8 mouse cellular contexts compared by ENCODE assay signal in genomic region chr2:26387713-26388112, GRCm38 (mm10). TPM values are rescaled to one million over a fixed set of nuclear protein-coding genes. Genes with fewer than 3 reads are reported as not detected.
DNase-seq lines count a peak whose midpoint lies in the region; ATAC-seq and TF ChIP-seq lines count a peak whose summit lies in the region.

No protein-coding gene starts in this region.

- no peak overlapping the region for H3K27ac ChIP-seq in hindbrain, embryonic 15.5 days (replicated peaks)
- no peak overlapping the region for H3K27ac ChIP-seq in liver, embryonic 12.5 days

- ATAC-seq in erythroblast, adult 5-6 weeks (replicated peaks; ENCODE audit: low FRiP score, poor library complexity, severe bottlenecking) = no peak
- ATAC-seq in hindbrain, embryonic 15.5 days (ENCODE audit: low FRiP score, low read depth) = no peak
- ATAC-seq in liver, embryonic 12.5 days = no peak

- TF ChIP-seq CTCF in C2C12 (IDR thresholded peaks at IDR 0.05; ENCODE audit: control insufficient read depth, insufficient read depth, insufficient read length) = no peak

- peak overlapping the region; percentile 73 for H3K4me3 ChIP-seq in erythroblast, embryonic 14.5 days (replicated peaks)
- H3K4me3 ChIP-seq in C2C12 (ENCODE audit: insufficient read depth, poor library complexity, severe bottlenecking) = no peak overlapping the region
- peak overlapping the region; percentile 81 for H3K4me3 ChIP-seq in hindbrain, embryonic 15.5 days
- H3K4me3 ChIP-seq in liver, embryonic 12.5 days = peak overlapping the region; percentile 92

- peak overlapping the region; percentile 98 for H3K4me2 ChIP-seq in hindbrain, embryonic 15.5 days
- peak overlapping the region; percentile 86 for H3K4me2 ChIP-seq in liver, embryonic 12.5 days

- no peak overlapping the region for H3K9ac ChIP-seq in hindbrain, embryonic 15.5 days
- H3K9ac ChIP-seq in liver, embryonic 12.5 days = peak overlapping the region; percentile 86

- H3K27me3 ChIP-seq in erythroblast, embryonic 14.5 days (ENCODE audit: control insufficient read depth) = no peaks in the 10 kb centered on the region
- no peaks in the 10 kb centered on the region for H3K27me3 ChIP-seq in C2C12 (ENCODE audit: control insufficient read depth, insufficient read depth, insufficient read length)
- no peaks in the 10 kb centered on the region for H3K27me3 ChIP-seq in hindbrain, embryonic 15.5 days
- no peaks in the 10 kb centered on the region for H3K27me3 ChIP-seq in liver, embryonic 12.5 days (replicated peaks)

- H3K9me3 ChIP-seq in erythroblast, embryonic 14.5 days (ENCODE audit: control insufficient read depth, low read length) = no peaks in the 10 kb centered on the region
- no peaks in the 10 kb centered on the region for H3K9me3 ChIP-seq in hindbrain, embryonic 15.5 days
- no peaks in the 10 kb centered on the region for H3K9me3 ChIP-seq in liver, embryonic 12.5 days (replicated peaks)

- peak overlapping the region; percentile 8 for H3ac ChIP-seq in C2C12 (ENCODE audit: control insufficient read depth, insufficient read length, low read depth)

- H3K79me3 ChIP-seq in C2C12 (ENCODE audit: low read depth) = peaks cover 44% of the 10 kb centered on the region

- DNase-seq in spleen, postnatal 10 days (ENCODE audit: low spot score in 2 of 2) = no peak
- no peak for DNase-seq in urinary bladder, postnatal 25 days (ENCODE audit: low spot score)
- no peak for DNase-seq in cerebellum, adult 18-20 months

- H3K36me3 ChIP-seq in erythroblast, embryonic 14.5 days (ENCODE audit: control insufficient read depth) = peaks cover 78% of the 10 kb centered on the region
- H3K36me3 ChIP-seq in C2C12 (ENCODE audit: control insufficient read depth, insufficient read depth) = peaks cover 78% of the 10 kb centered on the region
- peaks cover 73% of the 10 kb centered on the region for H3K36me3 ChIP-seq in hindbrain, embryonic 15.5 days
- peaks cover 75% of the 10 kb centered on the region for H3K36me3 ChIP-seq in liver, embryonic 12.5 days

- WGBS in hindbrain, embryonic 15.5 days = 95% methylated on average over 3 of the region's 3 CpGs
- 82% methylated on average over 3 of the region's 3 CpGs for WGBS in liver, embryonic 12.5 days (ENCODE audit: insufficient replicate concordance)

- H3K4me1 ChIP-seq in erythroblast, embryonic 14.5 days (ENCODE audit: control insufficient read depth) = peaks cover 38% of the 10 kb centered on the region
- peaks cover 24% of the 10 kb centered on the region for H3K4me1 ChIP-seq in hindbrain, embryonic 15.5 days (replicated peaks)
- peaks cover 29% of the 10 kb centered on the region for H3K4me1 ChIP-seq in liver, embryonic 12.5 days

- peaks cover 66% of the 10 kb centered on the region for H3K79me2 ChIP-seq in C2C12 (ENCODE audit: control insufficient read depth, insufficient read depth)

TF ChIP-seq in C2C12, 6 proteins besides CTCF, POLR2A, EP300 and RAD21:
- TF ChIP-seq MAX (IDR thresholded peaks at IDR 0.05) (no peak), USF1 (IDR thresholded peaks at IDR 0.05; ENCODE audit: low read depth) (no peak), CEBPB (IDR thresholded peaks at IDR 0.05; ENCODE audit: low read depth) (no peak), MYOG (IDR thresholded peaks at IDR 0.05; ENCODE audit: control insufficient read depth, extremely low read depth, insufficient read length) (no peak), FOSL1 (IDR thresholded peaks at IDR 0.05; ENCODE audit: insufficient read depth, low read length, poor library complexity, severe bottlenecking) (no peak), MYOD1 (IDR thresholded peaks at IDR 0.05; ENCODE audit: control insufficient read depth, insufficient read length, low read depth) (no peak)

RNA-seq across cellular contexts. Expression of gene Entr1, which starts 1.4 kb away (rescaled TPM):
- 4.4 and 5.4 TPM in 2 replicates for polyA plus RNA-seq in erythroblast, embryonic 14.5 days (2012)
- 17.8 and 25.0 TPM in 2 replicates for total RNA-seq in erythroblast, adult 5-6 weeks (2015; ENCODE audit: low replicate concordance)
- 17.3 and 19.2 TPM in 2 replicates for total RNA-seq in erythroblast, adult 5-6 weeks (2017; ENCODE audit: low replicate concordance)
- polyA plus RNA-seq in C2C12 (2012; fragmentation: generic; extraction: Trizol) = 49.1 TPM
- 151 and 163 TPM in 2 replicates for polyA plus RNA-seq in hindbrain, embryonic 15.5 days (2015; fragmentation: Nextera tagmentation; extraction: Ambion mirVana)
- polyA plus RNA-seq in liver, embryonic 12.5 days (2016; fragmentation: Nextera tagmentation; extraction: Ambion mirVana) = 74.9 and 76.2 TPM in 2 replicates

RNA-seq across cellular contexts. Expression of gene Pmpca, which starts 1.4 kb away (rescaled TPM):
- polyA plus RNA-seq in erythroblast, embryonic 14.5 days (2012) = 12.5 and 18.3 TPM in 2 replicates
- 6.5 TPM in 2 replicates for total RNA-seq in erythroblast, adult 5-6 weeks (2015; ENCODE audit: low replicate concordance)
- 12.1 and 24.0 TPM in 2 replicates for total RNA-seq in erythroblast, adult 5-6 weeks (2017; ENCODE audit: low replicate concordance)
- polyA plus RNA-seq in C2C12 (2012; fragmentation: generic; extraction: Trizol) = 93.8 TPM
- 90.0 and 91.9 TPM in 2 replicates for polyA plus RNA-seq in hindbrain, embryonic 15.5 days (2015; fragmentation: Nextera tagmentation; extraction: Ambion mirVana)
- polyA plus RNA-seq in liver, embryonic 12.5 days (2016; fragmentation: Nextera tagmentation; extraction: Ambion mirVana) = 108 and 110 TPM in 2 replicates

RNA-seq across cellular contexts. Expression of gene Snapc4, which starts 7.3 kb away (rescaled TPM):
- 1.6 and 2.3 TPM in 2 replicates for polyA plus RNA-seq in erythroblast, embryonic 14.5 days (2012)
- total RNA-seq in erythroblast, adult 5-6 weeks (2015; ENCODE audit: low replicate concordance) = 2.9 and 12.3 TPM in 2 replicates
- 0.85 and 7.4 TPM in 2 replicates for total RNA-seq in erythroblast, adult 5-6 weeks (2017; ENCODE audit: low replicate concordance)
- 11.7 TPM for polyA plus RNA-seq in C2C12 (2012; fragmentation: generic; extraction: Trizol)
- polyA plus RNA-seq in hindbrain, embryonic 15.5 days (2015; fragmentation: Nextera tagmentation; extraction: Ambion mirVana) = 30.6 and 40.5 TPM in 2 replicates
- 20.6 and 24.7 TPM in 2 replicates for polyA plus RNA-seq in liver, embryonic 12.5 days (2016; fragmentation: Nextera tagmentation; extraction: Ambion mirVana)

RNA-seq across cellular contexts. Expression of gene Inpp5e, which starts 21.3 kb away (rescaled TPM):
- 0.75 and 0.98 TPM in 2 replicates for polyA plus RNA-seq in erythroblast, embryonic 14.5 days (2012)
- total RNA-seq in erythroblast, adult 5-6 weeks (2015; ENCODE audit: low replicate concordance) = 4.0 and 4.6 TPM in 2 replicates
- total RNA-seq in erythroblast, adult 5-6 weeks (2017; ENCODE audit: low replicate concordance) = 2.5 and 4.5 TPM in 2 replicates
- polyA plus RNA-seq in C2C12 (2012; fragmentation: generic; extraction: Trizol) = 8.3 TPM
- 25.9 and 26.1 TPM in 2 replicates for polyA plus RNA-seq in hindbrain, embryonic 15.5 days (2015; fragmentation: Nextera tagmentation; extraction: Ambion mirVana)
- polyA plus RNA-seq in liver, embryonic 12.5 days (2016; fragmentation: Nextera tagmentation; extraction: Ambion mirVana) = 10.1 and 12.3 TPM in 2 replicates

RNA-seq across cellular contexts. Expression of gene Card9, which starts 27.0 kb away (rescaled TPM):
- 0.20 and 0.22 TPM in 2 replicates for polyA plus RNA-seq in erythroblast, embryonic 14.5 days (2012)
- 5.9 and 11.9 TPM in 2 replicates for total RNA-seq in erythroblast, adult 5-6 weeks (2015; ENCODE audit: low replicate concordance)
- total RNA-seq in erythroblast, adult 5-6 weeks (2017; ENCODE audit: low replicate concordance) = 20.4 and 32.5 TPM in 2 replicates
- 0.20 TPM for polyA plus RNA-seq in C2C12 (2012; fragmentation: generic; extraction: Trizol)
- 1.5 and 3.2 TPM in 2 replicates for polyA plus RNA-seq in hindbrain, embryonic 15.5 days (2015; fragmentation: Nextera tagmentation; extraction: Ambion mirVana)
- 1.2 and 1.3 TPM in 2 replicates for polyA plus RNA-seq in liver, embryonic 12.5 days (2016; fragmentation: Nextera tagmentation; extraction: Ambion mirVana)
